Mouse (Mus musculus) bone marrow macrophage, adult 2 months (primary cell): ENCODE data around the gene Trub2. TPM values are rescaled to one million over a fixed set of nuclear protein-coding genes. Genes with fewer than 3 reads are reported as not detected.

Source experiments
- H3K27ac ChIP-seq: 2 replicates; pipeline ENCODE4 v1.5.1; 2012; ENCODE audit warnings: low read depth, low read length; ENCODE audit not compliant: insufficient read depth
- H3K4me1 ChIP-seq: 2 replicates; pipeline ENCODE4 v1.6.1; 2012; ENCODE audit warnings: low read length; ENCODE audit not compliant: control insufficient read depth, insufficient read depth
- H3K4me3 ChIP-seq: 2 replicates; pipeline ENCODE4 v1.5.1; 2012; ENCODE audit warnings: mild to moderate bottlenecking, low read length, moderate library complexity; ENCODE audit not compliant: insufficient read depth
- CTCF ChIP-seq: IDR thresholded peaks from 2 replicates; pipeline ENCODE4 v1.5.1; 2012; ENCODE audit warnings: low read depth, mild to moderate bottlenecking, low read length, moderate library complexity
- POLR2A ChIP-seq: IDR thresholded peaks from 2 replicates; pipeline ENCODE4 v1.6.1; 2012; ENCODE audit warnings: mild to moderate bottlenecking, low read depth, low read length, borderline replicate concordance
- polyA plus RNA-seq: library from polyadenylated mRNA; stranded (reverse); fragments of >200 nt; gene quantifications from 2 replicates; pipeline ENCODE4 v1.2.4, GENCODE M21; 2012; ENCODE audit not compliant: missing spikeins, insufficient read depth, insufficient read length

The Trub2 gene
- 18.0 and 19.0 TPM in 2 replicates for polyA plus RNA-seq

DNA sequence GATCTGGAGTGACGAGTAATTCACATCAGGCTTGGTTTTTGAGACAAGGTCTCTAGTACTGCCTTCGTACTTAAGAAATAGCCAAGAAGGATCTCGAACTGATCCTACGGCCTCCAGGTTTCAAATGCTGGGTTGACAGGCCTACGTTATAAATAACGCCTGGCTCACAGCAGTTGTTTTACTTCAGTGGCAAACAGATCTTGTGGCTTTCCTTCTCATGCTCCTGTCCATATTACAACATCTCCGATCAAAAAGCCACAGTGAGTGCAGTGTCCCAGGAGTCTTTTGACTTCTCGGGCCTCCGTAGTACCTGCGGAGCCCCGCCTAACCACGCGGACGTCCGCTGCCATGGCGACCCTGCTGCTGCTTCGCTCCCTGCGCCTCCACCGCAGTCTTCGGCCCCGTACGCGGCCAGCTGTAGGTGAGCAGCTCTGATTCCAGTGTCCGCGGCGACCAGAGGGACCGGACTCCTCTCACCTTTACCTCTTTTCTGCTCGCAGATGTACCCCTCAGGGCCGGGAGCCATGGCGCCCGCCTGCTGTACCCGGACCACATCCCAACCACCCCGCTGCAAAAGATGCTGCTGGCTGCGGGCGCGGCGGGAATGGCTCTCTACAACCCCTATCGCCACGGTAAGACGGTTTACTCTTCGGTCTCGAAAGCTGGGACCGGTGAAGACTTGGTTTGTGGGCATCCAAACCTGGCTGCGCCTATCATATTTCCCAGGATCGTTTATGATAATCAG, at the start of gene Trub2:
Gene Trub2, minus strand, starts transcription at position 566 of the 745 bp plus-strand sequence.
- Histone ChIP-seq H3K27ac (peak within 1 kb of the TSS; percentile 43), H3K4me3 (peak within 1 kb of the TSS; percentile 85), H3K4me1 (peaks cover 8% of the 10 kb centered on the region)
- TF ChIP-seq CTCF, result no peak
- TF ChIP-seq POLR2A, result no peak

GRCm38 (mm10) chr2:29835391-29835899, 47.1 kb upstream of the Trub2 start:
- Histone ChIP-seq H3K4me3 (no peak overlapping the region), H3K27ac (no peak overlapping the region), H3K4me1 (no peaks in the 10 kb centered on the region)
- no peak for TF ChIP-seq CTCF
- TF ChIP-seq POLR2A, result no peak

DNA sequence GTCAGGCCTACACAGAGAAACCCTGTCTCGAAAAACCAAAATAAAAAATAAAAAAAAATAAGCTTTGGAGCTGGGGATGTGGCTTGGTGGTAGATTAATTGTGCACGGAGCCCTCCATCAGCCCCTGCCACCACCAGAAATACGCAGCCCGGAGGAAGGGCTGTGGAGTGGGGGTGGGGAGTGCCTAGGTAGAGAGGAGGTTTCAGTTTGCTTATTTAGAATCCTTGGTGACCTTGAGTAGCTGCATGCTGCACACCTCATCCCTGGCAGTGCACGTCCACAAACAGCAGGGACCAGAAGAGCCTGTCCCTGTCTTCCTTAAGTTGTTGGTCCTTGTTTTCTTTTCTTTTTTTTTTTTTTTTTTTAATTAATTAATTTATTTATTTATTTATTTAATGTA, 45.5 kb upstream of the Trub2 start:
- H3K27ac ChIP-seq, result no peak overlapping the region
- peaks cover 2% of the 10 kb centered on the region for H3K4me1 ChIP-seq
- TF ChIP-seq POLR2A, result no peak
- TF ChIP-seq CTCF, result no peak
- H3K4me3 ChIP-seq, result no peak overlapping the region

DNA sequence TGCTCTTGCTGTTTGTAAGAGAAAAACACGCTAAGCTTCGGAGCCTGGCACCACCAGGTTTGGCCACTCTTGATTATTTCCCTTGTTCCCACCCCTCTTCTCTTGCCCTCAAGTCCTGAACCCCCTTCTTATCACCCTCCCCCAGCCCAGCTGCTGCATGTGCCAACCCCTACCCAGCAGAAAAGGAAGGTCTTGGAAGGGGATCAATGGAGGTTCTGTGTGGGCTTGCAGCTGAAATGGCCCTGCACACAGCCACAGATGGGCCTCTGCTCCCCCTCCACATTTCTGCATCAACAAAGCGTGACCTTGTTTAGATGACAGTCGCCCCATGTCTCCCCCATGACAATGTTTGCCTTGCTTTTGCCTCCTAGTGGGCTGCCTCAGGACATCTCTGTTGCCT, 42.8 kb upstream of the Trub2 start:
- TF ChIP-seq POLR2A (no peak), CTCF (no peak)
- Histone ChIP-seq H3K4me3 (no peak overlapping the region), H3K4me1 (peaks cover 10% of the 10 kb centered on the region), H3K27ac (no peak overlapping the region)

DNA sequence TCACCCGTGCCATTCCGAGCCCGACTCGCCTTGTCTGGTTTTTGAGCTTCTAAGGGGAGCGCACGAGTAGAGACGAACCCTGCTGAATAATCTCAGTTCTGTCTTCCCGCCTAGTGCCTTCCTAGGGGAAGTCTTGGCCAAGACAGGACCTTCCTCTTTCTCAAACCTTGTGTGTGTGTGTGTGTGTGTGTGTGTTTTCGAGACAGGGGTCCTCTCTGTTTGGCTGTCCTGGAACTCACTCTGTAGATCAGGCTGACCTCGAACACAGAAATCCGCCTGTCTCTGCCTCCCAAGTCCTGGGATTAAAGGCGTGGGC, 39.4 kb upstream of the Trub2 start:
- H3K4me1 ChIP-seq, result peaks cover 12% of the 10 kb centered on the region
- peak overlapping the region; percentile 83 for H3K4me3 ChIP-seq
- TF ChIP-seq CTCF (no peak), POLR2A (no peak)
- H3K27ac ChIP-seq, result peak overlapping the region; percentile 64

- Histone ChIP-seq H3K4me3 (peak overlapping the region; percentile 83), H3K4me1 (peaks cover 12% of the 10 kb centered on the region), H3K27ac (peak overlapping the region; percentile 78)
- TF ChIP-seq POLR2A (no peak), CTCF (no peak)
Observed at GRCm38 (mm10) chr2:29826926-29827708, 38.8 kb upstream of the Trub2 start.

DNA sequence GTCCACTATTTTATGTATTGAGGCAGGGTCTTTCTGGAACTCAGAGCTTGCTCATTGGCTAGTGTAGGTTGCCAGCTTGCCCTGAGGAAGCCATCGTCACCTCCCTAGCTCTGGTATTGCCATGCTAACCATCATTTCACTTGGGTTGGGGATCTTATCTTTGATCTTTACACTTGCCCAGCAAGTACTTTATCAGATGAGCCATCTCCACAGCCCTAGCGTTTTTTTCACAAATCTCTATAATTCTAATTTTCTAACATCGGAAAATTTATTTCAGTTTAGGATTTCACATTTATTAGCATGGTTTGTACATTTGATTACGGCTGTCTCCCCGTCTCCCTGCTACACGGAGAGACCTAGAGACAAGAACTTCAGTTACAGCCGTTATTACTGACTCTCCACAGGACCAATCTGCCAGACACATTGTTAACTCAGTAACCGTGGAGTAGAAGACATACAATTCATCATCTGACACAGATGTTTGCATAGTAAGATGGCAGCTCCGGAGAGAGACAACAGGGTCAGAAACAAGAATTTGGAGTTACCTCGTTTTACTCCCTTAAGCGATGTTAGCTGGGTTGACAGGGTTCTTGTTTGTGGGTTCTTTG, 38.1 kb upstream of the Trub2 start:
- no peak for TF ChIP-seq CTCF
- no peak for TF ChIP-seq POLR2A

DNA sequence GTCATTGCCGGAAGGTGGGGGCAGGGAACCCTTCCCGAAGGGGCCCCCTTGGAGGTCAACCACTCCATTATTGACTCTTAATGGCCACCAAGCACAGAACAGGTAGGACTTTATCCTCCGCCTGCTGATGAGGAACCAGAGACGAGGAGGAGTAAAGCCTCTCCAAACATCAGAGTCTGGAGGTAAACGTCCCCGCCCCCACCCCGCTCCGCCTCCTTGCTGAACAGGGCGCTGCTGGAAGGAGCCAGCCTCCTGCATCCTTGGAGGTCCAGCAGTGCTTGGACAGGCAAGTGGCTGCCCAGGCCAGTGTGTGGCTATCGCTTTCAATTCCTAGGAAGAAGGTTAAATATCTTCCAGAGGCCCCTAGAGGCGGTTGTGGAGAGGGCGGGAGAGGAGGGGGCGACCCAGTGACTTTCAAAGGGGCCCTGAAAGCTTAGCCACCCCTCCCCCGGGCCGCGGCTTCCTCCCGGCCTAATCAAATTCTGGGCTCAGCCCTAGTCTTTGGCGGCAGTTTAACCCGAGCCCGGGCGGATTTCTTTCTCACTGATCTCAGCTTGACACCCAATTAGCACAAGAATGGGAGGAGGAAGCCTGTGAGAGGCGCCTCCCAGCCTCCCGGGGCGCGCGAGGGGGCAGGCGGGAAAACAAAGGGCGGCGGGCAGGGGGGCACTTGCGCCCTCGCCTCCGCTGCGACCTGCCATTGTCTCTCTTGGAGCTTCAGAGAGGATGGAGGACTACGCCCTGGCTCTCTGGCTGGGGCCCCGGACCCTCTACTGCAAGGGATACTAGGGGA, 31.9 kb upstream of the Trub2 start, which contains the start of gene Urm1:
Gene Urm1, plus strand, starts transcription at position 51 of the 793 bp plus-strand sequence.
- no peak for TF ChIP-seq POLR2A
- TF ChIP-seq CTCF, result no peak
- no peak within 1 kb of the TSS for H3K4me3 ChIP-seq
- no peaks in the 10 kb centered on the region for H3K4me1 ChIP-seq
- H3K27ac ChIP-seq, result no peak within 1 kb of the TSS

More for the DNA sequence above, 38.1 kb upstream of the Trub2 start:
- Histone ChIP-seq H3K27ac (peak overlapping the region; percentile 78), H3K4me1 (peaks cover 12% of the 10 kb centered on the region), H3K4me3 (peak overlapping the region; percentile 69)

GRCm38 (mm10) chr2:29819363-29819762, 31.1 kb upstream of the Trub2 start:
- H3K4me3 ChIP-seq, result no peak overlapping the region

More at GRCm38 (mm10) chr2:29819363-29819762, 31.1 kb upstream of the Trub2 start:
- TF ChIP-seq CTCF (no peak), POLR2A (no peak)
- no peaks in the 10 kb centered on the region for H3K4me1 ChIP-seq
- H3K27ac ChIP-seq, result no peak overlapping the region
